Mouse (Mus musculus) embryonic facial prominence, embryonic 14.5 days (tissue): ENCODE measurements around the gene Cacna1s. TPM values are rescaled to one million over a fixed set of nuclear protein-coding genes. Genes with fewer than 3 reads are reported as not detected.

ENCODE experiments used
- ATAC-seq: fragments of 200-750 bp; cut with Nextera tagmentation; 2 replicates; pipeline ENCODE4 v1.8.0; 2017; ENCODE audit warnings: low read depth, moderate number of reproducible peaks, moderate TSS enrichment
- DNase-seq: peaks from one replicate; pipeline ENCODE4 v3.0.0-alpha.2; 2015; ENCODE audit warnings: low spot score
- H3K27ac ChIP-seq: fragments of 300-500 bp; sonication (generic); replicated peaks from 2 replicates; pipeline ENCODE4 v1.5.1; 2014; ENCODE audit warnings: low read depth, mild to moderate bottlenecking, low read length, moderate library complexity
- H3K27me3 ChIP-seq: fragments of 300-500 bp; sonication (generic); replicated peaks from 2 replicates; pipeline ENCODE4 v1.6.1; 2014; ENCODE audit warnings: low read length; ENCODE audit not compliant: control insufficient read depth, insufficient read depth
- H3K36me3 ChIP-seq: fragments of 300-500 bp; sonication (generic); 2 replicates; pipeline ENCODE4 v1.6.1; 2014; ENCODE audit warnings: low read length, mixed read lengths; ENCODE audit not compliant: control insufficient read depth, insufficient read depth
- H3K4me1 ChIP-seq: fragments of 300-500 bp; sonication (generic); 2 replicates; pipeline ENCODE4 v1.6.1; 2014; ENCODE audit warnings: antibody characterized with exemption, low read length; ENCODE audit not compliant: control insufficient read depth, insufficient read depth
- H3K4me2 ChIP-seq: fragments of 300-500 bp; sonication (generic); 2 replicates; pipeline ENCODE4 v1.6.1; 2014; ENCODE audit warnings: low read depth, mild to moderate bottlenecking, low read length, moderate library complexity, mixed read lengths
- H3K4me3 ChIP-seq: fragments of 300-500 bp; sonication (generic); 2 replicates; pipeline ENCODE4 v1.5.1; 2014; ENCODE audit warnings: low read depth, mild to moderate bottlenecking, low read length
- H3K9ac ChIP-seq: fragments of 300-500 bp; sonication (generic); 2 replicates; pipeline ENCODE4 v1.6.1; 2014; ENCODE audit warnings: low read depth, mild to moderate bottlenecking, low read length, moderate library complexity, mixed read lengths
- H3K9me3 ChIP-seq: fragments of 300-500 bp; sonication (generic); 2 replicates; pipeline ENCODE4 v1.6.1; 2016; ENCODE audit warnings: low read length; ENCODE audit not compliant: control insufficient read depth
- WGBS: fragments of 180-500 bp; shearing (Covaris S2); extraction: QIAGEN DNeasy Blood & Tissue Kit; methylation state at CpG from one replicate; pipeline ENCODE4 v1.1.7; 2014; 5-methylcytosine and 5-hydroxymethylcytosine counted together
- polyA plus RNA-seq: library from polyadenylated mRNA; unstranded; fragments of >200 nt; fragmentation: Nextera tagmentation; extraction: Ambion mirVana; gene quantifications from 2 replicates; pipeline ENCODE4 v1.2.1, GENCODE M21; 2014

Gene Cacna1s
- polyA plus RNA-seq, 1 experiment from 2014 or later, result 11.2 TPM

DNA sequence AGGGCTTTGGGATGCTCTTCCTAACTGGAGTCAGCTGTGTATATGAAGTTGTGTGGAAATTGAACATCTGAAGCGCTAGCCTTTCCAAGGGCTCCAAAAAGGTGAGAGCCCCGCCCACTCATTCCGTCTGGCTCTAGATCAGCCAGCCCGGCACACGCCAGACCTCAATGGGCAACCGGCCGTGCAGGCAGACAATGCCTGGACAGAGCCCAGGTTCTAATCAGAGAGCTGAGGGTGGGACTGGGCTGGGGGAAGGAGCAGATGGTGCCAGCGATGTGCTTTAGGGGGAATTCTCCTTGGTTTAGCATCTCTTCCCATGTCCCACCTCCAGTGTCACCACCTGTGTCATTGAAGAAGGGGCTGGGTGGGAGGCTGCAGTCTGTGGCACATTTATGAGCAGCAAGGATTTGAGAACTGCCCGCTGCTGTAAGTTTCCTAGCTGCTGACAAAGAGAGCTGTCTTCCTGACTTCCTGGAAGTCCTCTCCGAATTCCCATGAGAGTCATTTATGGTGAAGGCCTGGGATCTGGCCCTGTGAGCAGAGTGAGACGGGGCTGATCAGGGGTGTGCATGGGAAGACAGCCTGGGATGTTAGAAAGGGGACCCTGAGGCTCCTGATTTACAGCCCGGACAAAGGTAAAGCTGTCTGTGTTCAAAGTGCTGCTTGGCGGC, 81.2 kb downstream of the Cacna1s start:
- Histone ChIP-seq H3K27ac (no peak overlapping the region), H3K4me1 (peaks cover 72% of the 10 kb centered on the region), H3K4me2 (peak overlapping the region; percentile 97), H3K9me3 (no peaks in the 10 kb centered on the region), H3K4me3 (peak overlapping the region; percentile 78; the same call in 1 of the 2 replicates), H3K36me3 (no peaks in the 10 kb centered on the region), H3K27me3 (no peaks in the 10 kb centered on the region), H3K9ac (peak overlapping the region; percentile 36; the same call in 1 of the 2 replicates)
- WGBS, result 49% methylated on average over 13 of the region's 13 CpGs
- ATAC-seq (no peak), DNase-seq (no peak)

DNA sequence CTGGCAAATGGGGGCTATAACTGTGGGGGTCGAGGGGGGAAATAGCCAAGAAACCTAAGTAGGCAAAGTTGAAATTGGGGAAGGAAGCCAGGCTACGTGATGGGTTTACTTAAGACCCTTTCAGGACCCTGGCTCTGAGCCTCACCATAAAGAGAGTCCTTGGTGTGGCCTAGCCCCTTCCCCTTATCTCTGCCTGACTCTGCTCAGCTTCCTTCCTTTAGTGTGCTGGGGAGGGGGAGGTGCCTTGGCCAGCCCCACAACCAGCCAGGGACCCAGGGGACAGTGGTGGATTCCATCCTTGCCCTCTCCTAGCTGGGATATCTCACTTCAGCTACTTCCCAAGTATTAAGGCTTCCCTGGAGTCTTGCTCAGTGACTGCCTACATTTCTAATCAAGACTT, 82.0 kb downstream of the Cacna1s start:
- no peak overlapping the region for H3K4me2 ChIP-seq
- H3K9me3 ChIP-seq, result no peaks in the 10 kb centered on the region
- DNase-seq, result no peak
- peaks cover 77% of the 10 kb centered on the region for H3K4me1 ChIP-seq
- no peak for ATAC-seq
- H3K27me3 ChIP-seq, result no peaks in the 10 kb centered on the region
- H3K27ac ChIP-seq, result no peak overlapping the region
- no peak overlapping the region for H3K9ac ChIP-seq
- H3K4me3 ChIP-seq, result no peak overlapping the region
- WGBS, result 81% methylated on average over 2 of the region's 2 CpGs
- no peaks in the 10 kb centered on the region for H3K36me3 ChIP-seq

DNA sequence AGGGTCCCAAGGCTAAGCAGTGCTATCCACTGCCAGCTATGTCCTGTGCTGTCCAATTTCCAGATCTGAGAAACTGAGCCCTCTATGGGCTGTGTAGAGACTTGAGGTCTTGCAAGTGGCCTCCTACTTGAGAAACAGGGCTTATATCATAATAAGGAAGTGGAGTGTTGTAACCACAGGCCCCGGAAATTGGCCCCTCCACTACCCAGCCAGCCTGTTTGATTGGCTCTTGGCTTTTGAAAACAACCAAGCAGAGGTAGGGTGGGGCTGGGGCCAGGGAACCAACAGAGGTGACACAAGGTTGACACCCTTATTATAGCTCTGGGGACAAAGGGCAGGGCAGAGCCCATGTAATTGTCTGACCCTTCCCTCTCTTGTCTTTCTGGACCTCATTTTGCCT, 82.5 kb downstream of the Cacna1s start:
- Histone ChIP-seq H3K36me3 (no peaks in the 10 kb centered on the region), H3K27me3 (no peaks in the 10 kb centered on the region), H3K4me2 (no peak overlapping the region), H3K9ac (no peak overlapping the region), H3K4me1 (peaks cover 80% of the 10 kb centered on the region), H3K9me3 (no peaks in the 10 kb centered on the region), H3K4me3 (no peak overlapping the region), H3K27ac (no peak overlapping the region)
- no peak for DNase-seq
- ATAC-seq, result no peak
- WGBS, result 40% methylated on average over 1 of the region's 1 CpGs

DNA sequence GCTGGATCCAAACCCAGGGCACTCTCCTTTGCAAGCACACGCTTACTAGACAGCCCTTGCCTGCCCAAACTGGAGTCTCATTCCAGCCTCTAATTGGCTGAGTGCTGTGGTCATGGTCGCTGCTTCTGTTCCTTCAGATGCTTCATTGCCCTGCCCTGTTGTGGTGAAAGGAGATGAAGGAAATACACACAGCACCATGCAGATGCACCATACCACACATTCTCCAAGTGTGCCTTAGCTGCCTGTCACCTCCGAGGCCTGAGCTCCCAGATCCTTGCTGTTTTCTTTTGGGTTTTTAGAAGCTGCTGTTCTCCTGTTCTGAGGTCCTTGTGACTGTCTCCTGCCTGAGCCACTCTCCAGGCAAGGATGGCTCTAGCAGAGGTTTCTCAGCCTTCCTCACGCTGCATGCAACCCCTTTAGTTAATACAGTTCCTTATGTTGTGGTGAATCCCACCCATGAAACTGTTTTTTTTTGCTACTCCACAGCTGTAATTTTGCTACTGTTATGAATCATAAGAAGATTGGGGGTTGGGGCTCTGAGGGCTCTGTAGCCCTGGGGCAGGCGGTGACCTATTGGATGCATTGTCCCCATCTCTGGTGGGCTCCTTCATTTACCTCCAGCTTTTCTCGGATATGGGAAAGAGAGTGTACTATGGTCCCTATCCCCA, 83.4 kb downstream of the Cacna1s start:
- no peak for ATAC-seq
- Histone ChIP-seq H3K9me3 (no peaks in the 10 kb centered on the region), H3K27ac (0 out of 2 replicates have a peak overlapping the region, but pooled peaks have one; percentile 5), H3K27me3 (no peaks in the 10 kb centered on the region), H3K4me3 (no peak overlapping the region), H3K4me1 (peaks cover 83% of the 10 kb centered on the region), H3K4me2 (0 out of 2 replicates have a peak overlapping the region, but pooled peaks have one; percentile 15), H3K36me3 (no peaks in the 10 kb centered on the region), H3K9ac (0 out of 2 replicates have a peak overlapping the region, but pooled peaks have one; percentile 3)
- 58% methylated on average over 6 of the region's 6 CpGs for WGBS
- DNase-seq, result no peak

DNA sequence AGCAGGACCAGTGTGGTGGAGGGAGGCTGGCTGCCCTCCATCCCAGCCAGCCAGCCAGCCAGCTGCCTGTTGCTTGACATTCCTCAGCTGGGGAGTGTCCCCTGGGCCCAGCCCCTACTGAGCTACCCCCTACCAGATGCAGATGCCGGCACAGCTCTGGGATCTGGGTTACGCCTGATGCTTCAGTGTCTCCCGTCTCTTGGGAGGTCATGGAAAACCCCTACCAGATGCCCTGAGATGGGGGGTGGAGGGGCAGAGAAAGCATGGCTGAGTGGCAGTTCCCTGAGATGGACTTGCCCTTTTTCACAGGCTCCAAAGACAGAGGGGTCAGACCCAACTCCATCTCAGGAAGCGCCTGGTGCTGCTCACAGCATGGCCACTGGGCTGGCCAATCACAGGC, 84.0 kb downstream of the Cacna1s start:
- no peak overlapping the region for H3K9ac ChIP-seq
- peaks cover 86% of the 10 kb centered on the region for H3K4me1 ChIP-seq
- no peaks in the 10 kb centered on the region for H3K36me3 ChIP-seq
- H3K9me3 ChIP-seq, result no peaks in the 10 kb centered on the region
- H3K4me3 ChIP-seq, result no peak overlapping the region
- WGBS, result 42% methylated on average over 4 of the region's 4 CpGs
- H3K4me2 ChIP-seq, result 0 out of 2 replicates have a peak overlapping the region, but pooled peaks have one; percentile 15
- DNase-seq (peak; percentile 78), ATAC-seq (peak; percentile 28; the same call in 1 of the 2 replicates)
- 0 out of 2 replicates have a peak overlapping the region, but pooled peaks have one; percentile 65 for H3K27ac ChIP-seq
- no peaks in the 10 kb centered on the region for H3K27me3 ChIP-seq

DNA sequence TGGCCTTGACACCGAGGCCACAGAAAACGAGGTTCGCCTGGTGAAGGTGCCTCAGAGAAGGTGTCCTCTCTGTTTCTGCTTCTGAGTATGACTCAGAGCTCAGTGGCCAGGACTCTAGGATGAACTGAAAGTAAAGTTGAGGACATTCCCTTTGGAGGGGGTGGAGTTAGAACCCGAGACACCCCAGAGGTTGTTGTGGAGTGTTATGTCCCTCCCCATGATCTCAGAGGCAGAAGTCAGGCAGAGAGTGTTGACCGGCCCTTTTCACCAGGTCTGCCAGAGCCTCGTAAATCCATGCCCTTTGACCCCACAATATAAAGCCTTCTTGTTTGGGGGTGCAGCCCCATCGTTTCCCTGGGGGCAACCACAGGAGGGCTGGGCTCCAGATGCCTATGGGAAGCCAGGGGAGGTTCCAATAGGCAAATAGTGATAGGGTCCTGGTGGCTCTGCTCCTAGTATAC, 84.6 kb downstream of the Cacna1s start:
- H3K9me3 ChIP-seq, result no peaks in the 10 kb centered on the region
- peak overlapping the region; percentile 21; the same call in 1 of the 2 replicates for H3K4me2 ChIP-seq
- no peak for DNase-seq
- 22% methylated on average over 7 of the region's 7 CpGs for WGBS
- no peak for ATAC-seq
- no peaks in the 10 kb centered on the region for H3K36me3 ChIP-seq
- H3K9ac ChIP-seq, result no peak overlapping the region
- H3K4me1 ChIP-seq, result peaks cover 87% of the 10 kb centered on the region
- peak overlapping the region; percentile 65 for H3K27ac ChIP-seq
- no peak overlapping the region for H3K4me3 ChIP-seq
- H3K27me3 ChIP-seq, result no peaks in the 10 kb centered on the region

DNA sequence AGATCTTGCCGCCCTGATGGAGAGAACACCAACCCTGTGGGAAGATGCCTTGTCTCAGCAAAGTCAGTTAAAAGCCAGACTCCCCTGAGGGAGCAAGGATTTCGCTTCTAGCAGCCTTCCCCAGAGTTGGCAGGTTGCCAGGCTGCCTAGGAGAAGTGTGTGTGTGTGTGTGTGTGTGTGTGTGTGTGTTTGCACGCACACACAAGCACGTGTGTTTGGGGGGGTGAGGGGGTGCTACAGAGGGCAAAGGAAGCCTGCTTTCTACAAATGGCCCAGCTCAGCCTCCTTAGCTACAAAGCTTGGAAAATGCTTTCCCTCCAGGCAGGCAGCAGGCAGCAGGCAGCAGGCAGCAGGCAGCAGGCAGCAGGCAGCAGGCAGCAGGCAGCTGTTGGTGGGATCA, 85.0 kb downstream of the Cacna1s start:
- Histone ChIP-seq H3K4me3 (no peak overlapping the region), H3K9ac (no peak overlapping the region), H3K27ac (peak overlapping the region; percentile 65), H3K36me3 (no peaks in the 10 kb centered on the region), H3K4me1 (peaks cover 87% of the 10 kb centered on the region), H3K9me3 (no peaks in the 10 kb centered on the region), H3K27me3 (no peaks in the 10 kb centered on the region), H3K4me2 (peak overlapping the region; percentile 21; the same call in 1 of the 2 replicates)
- peak; percentile 94 for DNase-seq
- peak; percentile 13 for ATAC-seq
- 4% methylated on average over 4 of the region's 4 CpGs for WGBS

DNA sequence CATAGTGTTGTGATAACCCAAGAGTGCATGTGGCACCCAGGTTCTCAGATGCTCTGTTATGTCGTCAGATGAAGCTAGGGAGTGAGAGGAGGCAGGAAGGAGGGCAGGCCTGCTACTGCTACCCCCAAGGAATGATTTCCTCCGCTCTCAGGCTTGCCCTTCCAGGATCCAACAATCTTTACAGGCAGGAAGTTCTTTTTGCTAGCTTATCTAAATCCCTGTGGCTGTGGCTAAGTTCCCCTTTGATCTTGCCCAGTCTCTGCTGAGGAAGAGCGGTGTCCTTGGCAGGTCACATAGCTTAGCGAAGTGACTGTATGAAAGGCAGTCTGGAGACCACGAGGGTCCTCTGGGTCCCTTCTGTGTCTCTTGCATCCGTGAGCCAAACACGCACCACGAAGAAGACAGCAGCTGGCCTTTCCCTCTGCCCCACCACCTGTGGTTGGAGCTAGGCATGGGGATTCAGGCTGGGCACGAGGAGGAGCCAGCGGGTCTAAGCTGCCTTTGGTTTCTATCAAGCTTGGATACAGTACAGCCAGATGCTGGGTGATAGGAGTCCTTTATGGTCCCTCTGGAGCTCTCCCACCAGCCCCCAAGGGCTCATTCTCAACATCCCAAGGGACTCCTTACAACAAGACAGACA, 85.8 kb downstream of the Cacna1s start:
- peak overlapping the region; percentile 65 for H3K27ac ChIP-seq
- no peaks in the 10 kb centered on the region for H3K36me3 ChIP-seq
- no peak overlapping the region for H3K4me2 ChIP-seq
- H3K27me3 ChIP-seq, result no peaks in the 10 kb centered on the region
- H3K9ac ChIP-seq, result no peak overlapping the region
- peaks cover 83% of the 10 kb centered on the region for H3K4me1 ChIP-seq
- H3K9me3 ChIP-seq, result no peaks in the 10 kb centered on the region
- DNase-seq (peak; percentile 30), ATAC-seq (no peak)
- H3K4me3 ChIP-seq, result no peak overlapping the region
- WGBS, result 42% methylated on average over 10 of the region's 10 CpGs
